Comparison of ENCODE assay signal across 35 mouse cellular contexts in genomic region chr6:136944511-136944910, GRCm38 (mm10). TPM values are rescaled to one million over a fixed set of nuclear protein-coding genes. Genes with fewer than 3 reads are reported as not detected.
DNase-seq lines count a peak whose midpoint lies in the region; ATAC-seq and TF ChIP-seq lines count a peak whose summit lies in the region.
"Had no signal": no experiment of that assay in that cellular context is flagged by ENCODE, and none has a peak within 500 bp of the region (broad histone marks: within the 10 kb centered on the region; RNA-seq: fewer than 3 reads in every experiment).

No protein-coding gene starts in this region.

- H3K27ac ChIP-seq in forebrain, embryonic 11.5 days (ENCODE audit: low read depth, low read length), result no peak overlapping the region
- no peak overlapping the region for H3K27ac ChIP-seq in forebrain, embryonic 15.5 days (replicated peaks)
- H3K27ac ChIP-seq in thymus, adult 2 months (ENCODE audit: control insufficient read depth, insufficient read depth, low read length), result peak overlapping the region; percentile 63; the same call in 1 of the 2 replicates
- no peak overlapping the region for H3K27ac ChIP-seq in left cerebral cortex, adult 2 months
- H3K27ac ChIP-seq: heart, embryonic 10.5 days; heart, embryonic 15.5 days; kidney, postnatal 0 days; liver, embryonic 13.5 days; midbrain, embryonic 10.5 days; neural tube, embryonic 12.5 days; stomach, embryonic 15.5 days had no signal

- no peak for ATAC-seq in forebrain, embryonic 11.5 days (replicated peaks; ENCODE audit: low FRiP score)
- no peak for ATAC-seq in forebrain, embryonic 15.5 days (replicated peaks)
- ATAC-seq: activated CD4-positive, CD25-positive, alpha-beta regulatory T cell, adult 4 months; forebrain, embryonic 14.5 days; hindbrain, embryonic 16.5 days; intestine, embryonic 16.5 days; midbrain, embryonic 16.5 days had no signal

- 90% methylated on average over 8 of the region's 8 CpGs for WGBS in forebrain, embryonic 11.5 days
- 88% methylated on average over 8 of the region's 8 CpGs for WGBS in forebrain, embryonic 15.5 days
- WGBS in thymus, adult 2 months, result 14% methylated on average over 8 of the region's 8 CpGs

- no peak for TF ChIP-seq POLR2A in thymus, adult 2 months (IDR thresholded peaks at IDR 0.05; ENCODE audit: control insufficient read depth, extremely low read depth, insufficient read depth, low read length, poor library complexity)

- intact Hi-C loops in left cerebral cortex, adult 2 months (cut with DNase I), result no loop called here

- no peak for TF ChIP-seq CTCF in thymus, adult 2 months (IDR thresholded peaks at IDR 0.05; ENCODE audit: borderline replicate concordance, control insufficient read depth, extremely low read depth, insufficient read depth, low read length, poor library complexity)
- TF ChIP-seq CTCF in left cerebral cortex, adult 2 months (IDR thresholded peaks at IDR 0.05), result no peak

- H3K4me3 ChIP-seq in forebrain, embryonic 11.5 days (ENCODE audit: low read depth, low read length), result no peak overlapping the region
- H3K4me3 ChIP-seq in forebrain, embryonic 15.5 days, result no peak overlapping the region
- H3K4me3 ChIP-seq in thymus, adult 2 months (ENCODE audit: control insufficient read depth, insufficient read depth, low read length), result no peak overlapping the region
- no peak overlapping the region for H3K4me3 ChIP-seq in left cerebral cortex, adult 2 months
- H3K4me3 ChIP-seq: heart, embryonic 10.5 days; heart, embryonic 15.5 days; liver, embryonic 13.5 days; midbrain, embryonic 10.5 days; neural tube, embryonic 12.5 days; stomach, embryonic 15.5 days had no signal

- H3K36me3 ChIP-seq in forebrain, embryonic 11.5 days (ENCODE audit: control insufficient read depth, insufficient read depth, low read length), result no peaks in the 10 kb centered on the region
- no peaks in the 10 kb centered on the region for H3K36me3 ChIP-seq in forebrain, embryonic 15.5 days
- no peaks in the 10 kb centered on the region for H3K36me3 ChIP-seq in thymus, adult 2 months (ENCODE audit: control insufficient read depth, insufficient read depth, low read length)
- H3K36me3 ChIP-seq: heart, embryonic 10.5 days; heart, embryonic 15.5 days; liver, embryonic 13.5 days; midbrain, embryonic 10.5 days; neural tube, embryonic 12.5 days; stomach, embryonic 15.5 days had no signal

- H3K27me3 ChIP-seq in forebrain, embryonic 11.5 days (ENCODE audit: control insufficient read depth, insufficient read depth, low read length), result no peaks in the 10 kb centered on the region
- H3K27me3 ChIP-seq in forebrain, embryonic 15.5 days, result no peaks in the 10 kb centered on the region
- H3K27me3 ChIP-seq in thymus, adult 2 months (ENCODE audit: control insufficient read depth, insufficient read depth, low read length), result no peaks in the 10 kb centered on the region
- H3K27me3 ChIP-seq: heart, embryonic 15.5 days; liver, embryonic 13.5 days; neural tube, embryonic 12.5 days; stomach, embryonic 15.5 days had no signal

- no peak overlapping the region for H3K9ac ChIP-seq in forebrain, embryonic 11.5 days (ENCODE audit: low read length)
- no peak overlapping the region for H3K9ac ChIP-seq in forebrain, embryonic 15.5 days (replicated peaks)
- H3K9ac ChIP-seq: heart, embryonic 15.5 days; liver, embryonic 13.5 days; lung, embryonic 14.5 days; neural tube, embryonic 12.5 days; stomach, embryonic 15.5 days had no signal

- H3K9me3 ChIP-seq in forebrain, embryonic 11.5 days (ENCODE audit: control insufficient read depth, low read length), result no peaks in the 10 kb centered on the region
- H3K9me3 ChIP-seq in forebrain, embryonic 15.5 days, result no peaks in the 10 kb centered on the region
- H3K9me3 ChIP-seq: heart, embryonic 10.5 days; heart, embryonic 15.5 days; liver, embryonic 13.5 days; midbrain, embryonic 10.5 days; neural tube, embryonic 12.5 days; stomach, embryonic 15.5 days had no signal

- DNase-seq in forebrain, embryonic 11.5 days (ENCODE audit: low spot score), result peak; percentile 47
- DNase-seq in thymus, adult 2 months, result no peak
- DNase-seq in thymus, postnatal 36 days, result no peak
- DNase-seq in brain, adult 2 months (ENCODE audit: low read depth, low spot score), result peak; percentile 17
- DNase-seq in urinary bladder, postnatal 14 days (ENCODE audit: low spot score), result no peak
- no peak for DNase-seq in left cerebral cortex, adult 2 months (ENCODE audit: extremely low spot score in 1 of 2, low spot score in 2 of 2)
- DNase-seq: adrenal gland, adult 2 months; adrenal gland, postnatal 36 days; cerebellum, adult 8-10 months; cerebellum, postnatal 25 days; kidney, adult 8-10 months; kidney, postnatal 4 days; left cerebral cortex, postnatal 4 days; liver, embryonic 13.5 days; lung, embryonic 14.5 days; lung, postnatal 14 days; right cerebral cortex, adult 18-20 months; right cerebral cortex, postnatal 4 days; thymus, postnatal 4 days had no signal

- no peak overlapping the region for H3K4me2 ChIP-seq in forebrain, embryonic 11.5 days (ENCODE audit: low read depth, low read length, severe bottlenecking)
- H3K4me2 ChIP-seq in forebrain, embryonic 15.5 days (replicated peaks), result no peak overlapping the region
- H3K4me2 ChIP-seq: heart, embryonic 15.5 days; liver, embryonic 13.5 days; lung, embryonic 14.5 days; neural tube, embryonic 12.5 days; stomach, embryonic 15.5 days had no signal

- H3K4me1 ChIP-seq in forebrain, embryonic 11.5 days (replicated peaks; ENCODE audit: control insufficient read depth, insufficient read depth, low read length), result 0 out of 2 replicates have a peak, but pooled peaks cover 1% of the 10 kb centered on the region
- 0 out of 2 replicates have a peak, but pooled peaks cover 10% of the 10 kb centered on the region for H3K4me1 ChIP-seq in forebrain, embryonic 15.5 days
- H3K4me1 ChIP-seq in thymus, adult 2 months (replicated peaks; ENCODE audit: control insufficient read depth, insufficient read depth, low read length), result peaks cover 22% of the 10 kb centered on the region

RNA-seq across cellular contexts. Expression of gene Arhgdib, which starts 2.8 kb away (rescaled TPM):
- 21.3 and 25.2 TPM in 2 replicates for polyA plus RNA-seq in forebrain, embryonic 11.5 days (2014; fragmentation: Nextera tagmentation; extraction: Ambion mirVana)
- 16.8 and 17.1 TPM in 2 replicates for polyA plus RNA-seq in forebrain, embryonic 15.5 days (2015; fragmentation: Nextera tagmentation; extraction: Ambion mirVana)
- polyA plus RNA-seq in thymus, adult 2 months (2012; rRNA removed), result 644 and 667 TPM in 2 replicates
- 10 to 100 TPM; 10.2 to 13.0 TPM for total RNA-seq in left cerebral cortex, adult 2 months (2021)

RNA-seq across cellular contexts. Expression of gene Pde6h, which starts 20.9 kb away (rescaled TPM):
- not detected in 2 replicates for polyA plus RNA-seq in forebrain, embryonic 11.5 days (2014; fragmentation: Nextera tagmentation; extraction: Ambion mirVana)
- polyA plus RNA-seq in forebrain, embryonic 15.5 days (2015; fragmentation: Nextera tagmentation; extraction: Ambion mirVana), result not detected in 2 replicates
- polyA plus RNA-seq in thymus, adult 2 months (2012; rRNA removed), result 0.01 TPM in 1 of 2 replicates, not detected in the other
- total RNA-seq in left cerebral cortex, adult 2 months (2021), result 1 to 10 TPM; 1.6 to 3.0 TPM
- total RNA-seq: adrenal gland, postnatal 36 days; gastrocnemius, adult 8-10 months; heart, postnatal 25 days had no signal
- polyA plus RNA-seq: adrenal gland, adult 2 months; embryonic facial prominence, embryonic 11.5 days; forebrain, embryonic 14.5 days; heart, embryonic 10.5 days; hindbrain, embryonic 11.5 days; liver, embryonic 13.5 days; lung, embryonic 14.5 days; midbrain, embryonic 10.5 days; neural tube, embryonic 12.5 days; stomach, embryonic 15.5 days had no signal

RNA-seq across cellular contexts. Expression of gene Erp27, which starts 22.5 kb away (rescaled TPM):
- not detected in 2 replicates for polyA plus RNA-seq in forebrain, embryonic 11.5 days (2014; fragmentation: Nextera tagmentation; extraction: Ambion mirVana)
- polyA plus RNA-seq in forebrain, embryonic 15.5 days (2015; fragmentation: Nextera tagmentation; extraction: Ambion mirVana), result 0.18 and 0.66 TPM in 2 replicates
- polyA plus RNA-seq in thymus, adult 2 months (2012; rRNA removed), result 1.8 and 2.4 TPM in 2 replicates
- total RNA-seq in left cerebral cortex, adult 2 months (2021), result under 1 TPM in 1 of 2 experiments, not detected in 1; 0.35 TPM
- total RNA-seq: adrenal gland, adult 2 months; gastrocnemius, adult 8-10 months; heart, postnatal 25 days had no signal
- polyA plus RNA-seq: adrenal gland, adult 2 months; embryonic facial prominence, embryonic 11.5 days; midbrain, embryonic 10.5 days; neural tube, embryonic 12.5 days had no signal

Comparison
In these comparisons a context has a peak if more than half of its experiments do, and no peak if none do; other contexts are left out.
1. DNase-seq: peak in forebrain, embryonic 11.5 days (single experiment) and brain, adult 2 months (single experiment); none in thymus, adult 2 months (single experiment), thymus, postnatal 36 days (0 of 2), urinary bladder, postnatal 14 days (single experiment) and left cerebral cortex, adult 2 months (0 of 2).
2. RNA of gene Arhgdib, which starts 2.8 kb away (polyA plus RNA-seq): 644 to 667 TPM in thymus, adult 2 months; 21.3 to 25.2 TPM in forebrain, embryonic 11.5 days and 16.8 to 17.1 TPM in forebrain, embryonic 15.5 days; every median in the first group is over 10 times any median in the second.